Mouse (Mus musculus) spleen, postnatal 36 days (tissue): ENCODE results near the gene Micu1.
"Not testable (repeated sequence)": the region's sequence is repeated elsewhere in the genome, so short reads cannot be mapped to it uniquely, and the experiment has no call there.

Experiments
- DNase-seq, 2 experiments: peaks; one replicate each; pipeline ENCODE4 v3.0.0; 2022; ENCODE audit warnings: low spot score in 2 of 2, mixed read lengths in 1 of 2

Gene Micu1

GRCm38 (mm10) chr10:59848079-59848877, 146.0 kb downstream of the Micu1 start:
- DNase-seq = no peak

GRCm38 (mm10) chr10:59848953-59849352, 146.7 kb downstream of the Micu1 start:
- no peak for DNase-seq

GRCm38 (mm10) chr10:59849371-59849770, 147.1 kb downstream of the Micu1 start:
- DNase-seq = no peak

- no peak for DNase-seq
Measured at GRCm38 (mm10) chr10:59857157-59857556, 154.9 kb downstream of the Micu1 start.

- DNase-seq = no peak
Measured at GRCm38 (mm10) chr10:59860684-59861083, 158.4 kb downstream of the Micu1 start.

GRCm38 (mm10) chr10:59861201-59861600, 158.9 kb downstream of the Micu1 start:
- no peak for DNase-seq

GRCm38 (mm10) chr10:59862816-59863440, 160.7 kb downstream of the Micu1 start:
- no peak for DNase-seq

- DNase-seq = no peak
Measured at GRCm38 (mm10) chr10:59863620-59864019, 161.3 kb downstream of the Micu1 start.

- peak in 1 of 2 experiments; percentile 49 for DNase-seq
Measured at GRCm38 (mm10) chr10:59864232-59864875, 162.1 kb downstream of the Micu1 start.

- DNase-seq = peak; percentile 81
Measured at GRCm38 (mm10) chr10:59864884-59865726, 162.8 kb downstream of the Micu1 start.

- no peak for DNase-seq
Measured at GRCm38 (mm10) chr10:59868266-59868665, 166.0 kb downstream of the Micu1 start.

- no peak for DNase-seq
Measured at GRCm38 (mm10) chr10:59870038-59870437, 167.8 kb downstream of the Micu1 start.

- DNase-seq = not testable (repeated sequence)
Measured at GRCm38 (mm10) chr10:59872651-59873050, 170.4 kb downstream of the Micu1 start.

- no peak for DNase-seq
Measured at GRCm38 (mm10) chr10:59873206-59873605, 170.9 kb downstream of the Micu1 start.

GRCm38 (mm10) chr10:59873613-59874012, 171.3 kb downstream of the Micu1 start:
- peak; percentile 32 to 64 for DNase-seq

- DNase-seq = peak; percentile 24 to 63
Measured at GRCm38 (mm10) chr10:59875396-59875795, 173.1 kb downstream of the Micu1 start.

GRCm38 (mm10) chr10:59876698-59877097, 174.4 kb downstream of the Micu1 start:
- not testable (repeated sequence) for DNase-seq

- DNase-seq = no peak
Measured at GRCm38 (mm10) chr10:59877421-59878117, 175.3 kb downstream of the Micu1 start.

- DNase-seq = no peak
Measured at GRCm38 (mm10) chr10:59878823-59879222, 176.5 kb downstream of the Micu1 start.

GRCm38 (mm10) chr10:59879255-59880028, 177.2 kb downstream of the Micu1 start, which contains the start of gene Dnajb12:
Gene Dnajb12, plus strand, starts transcription at chr10:59879556.
- DNase-seq = peak; percentile 89 to 92
